Mouse (Mus musculus) CH12.LX (cell line): Measurements from ENCODE around the gene Zfp488. TPM values are rescaled to one million over a fixed set of nuclear protein-coding genes. Genes with fewer than 3 reads are reported as not detected.

ENCODE experiments used
- DNase-seq: peaks from one replicate; pipeline ENCODE4 v3.0.0-alpha.2; 2013; ENCODE audit errors: extremely low read depth
- H3K27ac ChIP-seq: 2 replicates; pipeline ENCODE4 v1.5.1; 2012; ENCODE audit warnings: low read depth, mild to moderate bottlenecking, control low read depth, moderate library complexity; ENCODE audit not compliant: insufficient read depth
- H3K27me3 ChIP-seq: replicated peaks from 2 replicates; pipeline ENCODE3; 2012; ENCODE audit warnings: inconsistent platforms
- H3K36me3 ChIP-seq, 2 experiments: replicated peaks in 1 of 2; 2 replicates each; pipeline versions ENCODE3 to v1.6.1; 2012; ENCODE audit warnings: inconsistent platforms in 1 of 2, low read length in 1 of 2, mild to moderate bottlenecking in 1 of 2, mixed read lengths in 1 of 2, moderate library complexity in 1 of 2; ENCODE audit not compliant: control insufficient read depth in 1 of 2, insufficient read depth in 1 of 2
- H3K4me1 ChIP-seq, 2 experiments: 2 replicates each; pipeline ENCODE4 v1.6.1; 2012; ENCODE audit warnings: inconsistent platforms in 1 of 2, moderate library complexity in 1 of 2; ENCODE audit not compliant: insufficient read depth in 2 of 2, control insufficient read depth in 1 of 2
- H3K4me2 ChIP-seq: 2 replicates; pipeline ENCODE4 v1.6.1; 2012; ENCODE audit warnings: low read depth, mild to moderate bottlenecking, control low read depth; ENCODE audit not compliant: poor library complexity, insufficient read depth, severe bottlenecking
- H3K4me3 ChIP-seq, 3 experiments: fragments of 150-350 bp in 1 of 3; sonication (generic) in 1 of 3; replicated peaks in 1 of 3; 2 replicates each; pipeline versions ENCODE3 to v1.5.1; 2011 to 2012; ENCODE audit warnings: low read depth in 2 of 3, low read length in 2 of 3, mild to moderate bottlenecking in 2 of 3, moderate library complexity in 2 of 3, control low read depth in 1 of 3, improper control_type of control experiment in 1 of 3, inconsistent platforms in 1 of 3, mixed read lengths in 1 of 3; ENCODE audit not compliant: poor library complexity in 1 of 3
- H3K79me2 ChIP-seq: replicated peaks from 2 replicates; pipeline ENCODE4 v1.6.1; 2012; ENCODE audit warnings: mild to moderate bottlenecking, moderate library complexity; ENCODE audit not compliant: control insufficient read depth, poor library complexity, insufficient read depth, severe bottlenecking; ENCODE audit errors: extremely low read depth
- H3K9ac ChIP-seq: 2 replicates; pipeline ENCODE4 v1.6.1; 2012; ENCODE audit warnings: low read depth, mild to moderate bottlenecking, control low read depth, moderate library complexity; ENCODE audit not compliant: insufficient read depth
- H3K9me3 ChIP-seq: replicated peaks from 2 replicates; pipeline ENCODE3; 2012; ENCODE audit warnings: low read length, inconsistent platforms, mixed read lengths
- BHLHE40 ChIP-seq: IDR thresholded peaks from 2 replicates; pipeline ENCODE4 v1.6.1; 2011; ENCODE audit warnings: mild to moderate bottlenecking, low read depth, low read length, improper control_type of control experiment
- CTCF ChIP-seq, 2 experiments: IDR thresholded peaks in 1 of 2; conservative IDR thresholded peaks in 1 of 2; 2 replicates each; pipeline ENCODE4 v1.5.1; 2011 to 2012; ENCODE audit warnings: low read depth in 2 of 2, low read length in 2 of 2, improper control_type of control experiment in 1 of 2, inconsistent platforms in 1 of 2, mild to moderate bottlenecking in 1 of 2, moderate library complexity in 1 of 2
- GABPA ChIP-seq: IDR thresholded peaks from 2 replicates; pipeline ENCODE4 v1.6.1; 2012; ENCODE audit warnings: low read depth, low read length, improper control_type of control experiment, inconsistent platforms; ENCODE audit not compliant: insufficient replicate concordance
- HCFC1 ChIP-seq: IDR thresholded peaks from 2 replicates; pipeline ENCODE4 v1.6.1; 2012; ENCODE audit warnings: low read depth, mild to moderate bottlenecking, inconsistent platforms, low read length, improper control_type of control experiment
- IRF4 ChIP-seq: IDR thresholded peaks from 2 replicates; pipeline ENCODE4 v1.6.1; 2014; ENCODE audit warnings: low read depth, mild to moderate bottlenecking, inconsistent platforms, low read length, improper control_type of control experiment
- JUN ChIP-seq: IDR thresholded peaks from 2 replicates; pipeline ENCODE4 v1.6.1; 2011; ENCODE audit warnings: low read depth, mild to moderate bottlenecking, low read length, improper control_type of control experiment, moderate library complexity; ENCODE audit not compliant: insufficient read depth
- JUND ChIP-seq: conservative IDR thresholded peaks from 2 replicates; pipeline ENCODE4 v1.6.1; 2011; ENCODE audit warnings: low read depth, low read length, improper control_type of control experiment
- KAT2A ChIP-seq: IDR thresholded peaks from 2 replicates; pipeline ENCODE4 v1.6.1; 2012; ENCODE audit warnings: low read length, improper control_type of control experiment, inconsistent platforms; ENCODE audit not compliant: insufficient replicate concordance
- MAFK ChIP-seq: IDR thresholded peaks from 2 replicates; pipeline ENCODE4 v1.6.1; 2011; ENCODE audit warnings: low read length, improper control_type of control experiment; ENCODE audit not compliant: insufficient replicate concordance
- MAX ChIP-seq: IDR thresholded peaks from 2 replicates; pipeline ENCODE4 v1.6.1; 2011; ENCODE audit warnings: low read length, improper control_type of control experiment
- MEF2A ChIP-seq: IDR thresholded peaks from 2 replicates; pipeline ENCODE4 v1.6.1; 2014; ENCODE audit warnings: low read depth, mild to moderate bottlenecking, inconsistent platforms, low read length, improper control_type of control experiment, borderline replicate concordance
- MYC ChIP-seq: IDR thresholded peaks from 2 replicates; pipeline ENCODE4 v1.6.1; 2011; ENCODE audit warnings: low read depth, mild to moderate bottlenecking, improper control_type of control experiment, low read length
- NRF1 ChIP-seq: IDR thresholded peaks from 2 replicates; pipeline ENCODE4 v1.6.1; 2014; ENCODE audit warnings: low read depth, mild to moderate bottlenecking, inconsistent platforms, low read length, improper control_type of control experiment, moderate library complexity
- PAX5 ChIP-seq: IDR thresholded peaks from 2 replicates; pipeline ENCODE4 v1.6.1; 2012; ENCODE audit warnings: low read length, inconsistent platforms, mixed read lengths
- RAD21 ChIP-seq: IDR thresholded peaks from 2 replicates; pipeline ENCODE4 v1.6.1; 2011; ENCODE audit warnings: low read depth, mild to moderate bottlenecking, low read length, improper control_type of control experiment, moderate library complexity
- RCOR1 ChIP-seq: conservative IDR thresholded peaks from 2 replicates; pipeline ENCODE4 v1.6.1; 2012; ENCODE audit warnings: low read depth, mild to moderate bottlenecking, inconsistent platforms, low read length, improper control_type of control experiment
- SIN3A ChIP-seq: IDR thresholded peaks from 2 replicates; pipeline ENCODE4 v1.6.1; 2012; ENCODE audit warnings: low read length, improper control_type of control experiment, inconsistent platforms
- UBTF ChIP-seq: IDR thresholded peaks from 2 replicates; pipeline ENCODE4 v1.6.1; 2012; ENCODE audit warnings: low read depth, mild to moderate bottlenecking, inconsistent platforms, low read length, improper control_type of control experiment, moderate library complexity
- USF1 ChIP-seq: IDR thresholded peaks from 2 replicates; pipeline ENCODE4 v1.6.1; 2014; ENCODE audit warnings: low read depth, mild to moderate bottlenecking, inconsistent platforms, low read length, improper control_type of control experiment
- ZKSCAN1 ChIP-seq: IDR thresholded peaks from 2 replicates; pipeline ENCODE4 v1.6.1; 2012; ENCODE audit warnings: low read depth, inconsistent platforms, low read length, improper control_type of control experiment, borderline replicate concordance
- ZNF384 ChIP-seq: IDR thresholded peaks from 2 replicates; pipeline ENCODE4 v1.6.1; 2012; ENCODE audit warnings: low read depth, low read length, improper control_type of control experiment, inconsistent platforms
- dilution Hi-C: fragments of 300-500 bp; cut with MboI; formaldehyde crosslinking; loops from 2 replicates; pipeline ENCODE4 v1.14.3; 2020; ENCODE audit warnings: low sequenced_read_pairs; ENCODE audit not compliant: extremely low pct_unique_long_range_greater_than_20kb, extremely low pct_ligation_motif_present
- in situ Hi-C: fragments of 300-500 bp; cut with MboI; formaldehyde crosslinking; loops from 3 replicates; pipeline ENCODE4 v1.14.3; 2019; ENCODE audit warnings: low sequenced_read_pairs, low pct_ligation_motif_present, low pct_unique_long_range_greater_than_20kb, mixed read lengths
- polyA plus RNA-seq: library from polyadenylated mRNA; unstranded; fragments of >175 nt; gene quantifications from 2 replicates; pipeline ENCODE4 v1.2.1, GENCODE M21; 2012; ENCODE audit warnings: low read depth; ENCODE audit not compliant: insufficient read length
- total RNA-seq, 2 experiments: library from RNA; depleted of rRNA; stranded (reverse); fragments of 300-350 nt in 1 of 2; fragments of >200 nt in 1 of 2; gene quantifications; 2 replicates each; pipeline ENCODE4 v1.2.3; 2012 to 2014

Zfp488 gene
- total and polyA plus RNA-seq, 3 experiments, result not detected

DNA sequence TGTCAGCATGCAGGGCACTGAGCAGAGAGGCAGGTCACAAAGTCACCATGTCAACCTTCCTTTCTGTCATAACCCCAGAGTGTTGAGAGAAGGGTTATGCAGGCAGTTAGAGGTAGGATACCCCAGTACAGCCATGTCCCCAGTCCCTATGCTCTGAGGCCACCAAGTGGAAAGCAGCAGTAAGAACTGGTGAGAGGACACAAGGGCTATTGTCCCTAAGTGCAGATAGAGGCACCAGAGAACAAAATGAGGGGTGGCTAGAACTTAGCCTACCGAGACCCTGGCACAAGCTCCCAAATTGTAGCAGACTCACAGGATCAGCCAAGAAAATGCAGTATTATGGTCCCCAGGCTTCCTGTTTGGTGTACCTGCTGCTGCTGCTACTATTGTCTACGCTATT is 38.4 kb upstream of the Zfp488 start:
- no peak overlapping the region for H3K4me2 ChIP-seq
- H3K79me2 ChIP-seq, result no peaks in the 10 kb centered on the region
- in situ Hi-C loops, result no loop called here
- H3K36me3 ChIP-seq, result no peaks in the 10 kb centered on the region
- dilution Hi-C loops, result no loop called here
- no peaks in the 10 kb centered on the region for H3K27me3 ChIP-seq
- TF ChIP-seq MYC (no peak), SIN3A (no peak)
- no peaks in the 10 kb centered on the region for H3K9me3 ChIP-seq
- H3K4me1 ChIP-seq, result peaks cover 0 to 5% of the 10 kb centered on the region in 2 experiments; a peak in 1 of 4 replicates
- DNase-seq, result no peak
- no peak overlapping the region for H3K4me3 ChIP-seq
- no peak overlapping the region for H3K27ac ChIP-seq
- H3K9ac ChIP-seq, result no peak overlapping the region

DNA sequence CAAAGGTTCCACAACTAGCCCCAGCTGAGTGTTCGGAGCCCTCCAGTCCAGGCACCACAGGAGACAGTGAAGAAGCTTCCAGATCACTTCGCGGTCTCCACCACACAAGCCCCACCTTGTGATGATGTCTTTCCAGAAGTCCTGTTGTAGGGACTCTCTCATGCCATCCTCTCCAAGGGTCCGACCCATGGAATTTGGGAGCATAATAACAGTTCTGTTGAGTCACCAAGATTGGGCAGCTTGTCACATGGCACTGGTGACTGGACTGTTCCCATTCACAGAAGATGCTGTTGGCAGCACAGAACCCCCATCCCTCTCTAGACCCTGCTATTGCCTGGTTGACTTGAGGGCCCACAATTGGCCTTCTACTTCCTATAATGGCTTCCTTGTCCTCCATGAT is 37.8 kb upstream of the Zfp488 start, which contains the start of gene Gm5460:
Gene Gm5460, plus strand, starts transcription at position 378 of the 400 bp plus-strand sequence.
- no peak within 1 kb of the TSS for H3K4me3 ChIP-seq
- TF ChIP-seq CTCF (conservative IDR thresholded peaks at IDR 0.05 in 1 of 2, IDR thresholded peaks at IDR 0.05 in 1 of 2; ENCODE audit: low read depth in 2 of 2, low read length in 2 of 2) (no peak), SIN3A (no peak), GABPA (no peak), PAX5 (no peak), IRF4 (no peak)
- H3K79me2 ChIP-seq, result no peaks in the 10 kb centered on the region
- no peaks in the 10 kb centered on the region for H3K36me3 ChIP-seq
- H3K27me3 ChIP-seq, result no peaks in the 10 kb centered on the region
- in situ Hi-C loops (no loop called here), dilution Hi-C loops (no loop called here)
- H3K9me3 ChIP-seq, result no peaks in the 10 kb centered on the region
- no peak for DNase-seq
- no peak within 1 kb of the TSS for H3K9ac ChIP-seq
- no peak within 1 kb of the TSS for H3K4me2 ChIP-seq
- H3K4me1 ChIP-seq, result peaks cover 0 to 5% of the 10 kb centered on the region in 2 experiments; a peak in 1 of 4 replicates
- H3K27ac ChIP-seq, result no peak within 1 kb of the TSS

DNA sequence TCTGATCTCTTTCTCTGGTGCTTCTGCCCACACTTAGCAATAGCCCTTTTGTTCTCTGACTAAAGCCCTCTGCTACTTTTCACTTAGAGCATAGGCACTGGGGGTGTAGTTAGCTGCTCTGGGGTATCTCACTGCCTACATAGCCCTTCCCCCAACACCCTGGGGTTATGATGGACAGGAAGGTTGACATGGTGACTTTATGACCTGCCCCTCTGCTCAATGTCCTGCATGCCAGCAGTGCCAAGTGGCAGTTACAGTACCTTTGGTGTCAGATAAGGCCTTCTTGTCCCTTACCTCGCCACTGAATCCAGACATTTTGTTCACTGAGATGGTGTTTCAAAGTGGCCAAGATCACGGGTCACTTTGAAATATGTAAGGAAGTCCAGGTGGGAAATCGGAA is 36.5 kb upstream of the Zfp488 start, which contains the start of gene Gm30083:
Gene Gm30083, minus strand, starts transcription at position 120 of the 400 bp plus-strand sequence.
- dilution Hi-C loops, result no loop called here
- no peaks in the 10 kb centered on the region for H3K79me2 ChIP-seq
- no peak within 1 kb of the TSS for H3K4me2 ChIP-seq
- H3K36me3 ChIP-seq, result no peaks in the 10 kb centered on the region
- H3K27me3 ChIP-seq, result no peaks in the 10 kb centered on the region
- H3K9me3 ChIP-seq, result no peaks in the 10 kb centered on the region
- H3K27ac ChIP-seq, result no peak within 1 kb of the TSS
- no peak for DNase-seq
- no peak within 1 kb of the TSS for H3K4me3 ChIP-seq
- no peak for TF ChIP-seq HCFC1
- no peak for TF ChIP-seq MYC
- TF ChIP-seq NRF1, result no peak
- TF ChIP-seq CTCF (conservative IDR thresholded peaks at IDR 0.05 in 1 of 2, IDR thresholded peaks at IDR 0.05 in 1 of 2; ENCODE audit: low read depth in 2 of 2, low read length in 2 of 2), result no peak
- no peak for TF ChIP-seq MAX
- no peak for TF ChIP-seq ZNF384
- TF ChIP-seq RCOR1, result no peak
- TF ChIP-seq JUND, result no peak
- no peak for TF ChIP-seq ZKSCAN1
- TF ChIP-seq JUN, result no peak
- TF ChIP-seq GABPA, result no peak
- no peak for TF ChIP-seq MEF2A
- TF ChIP-seq MAFK, result no peak
- no peak for TF ChIP-seq USF1
- TF ChIP-seq KAT2A, result no peak
- TF ChIP-seq SIN3A, result no peak
- no peak for TF ChIP-seq BHLHE40
- no peak for TF ChIP-seq UBTF
- no peak for TF ChIP-seq IRF4
- TF ChIP-seq RAD21, result no peak
- peaks cover 0 to 5% of the 10 kb centered on the region in 2 experiments; a peak in 1 of 4 replicates for H3K4me1 ChIP-seq
- in situ Hi-C loops, result no loop called here
- H3K9ac ChIP-seq, result no peak within 1 kb of the TSS
